Mouse (Mus musculus) bone marrow, adult 2 months (tissue): ENCODE measurements around the gene Ackr3.

ENCODE experiments used
- CTCF ChIP-seq: fragments of 200-500 bp; IDR thresholded peaks from 2 replicates; pipeline ENCODE4 v1.5.1; 2011; ENCODE audit warnings: low read length, control low read depth; ENCODE audit not compliant: control insufficient read depth, insufficient read depth
- POLR2A ChIP-seq: fragments of 200-500 bp; IDR thresholded peaks from 2 replicates; pipeline ENCODE4 v1.6.1; 2011; ENCODE audit warnings: low read depth, mild to moderate bottlenecking, control low read depth, low read length, borderline replicate concordance; ENCODE audit not compliant: control insufficient read depth

DNA sequence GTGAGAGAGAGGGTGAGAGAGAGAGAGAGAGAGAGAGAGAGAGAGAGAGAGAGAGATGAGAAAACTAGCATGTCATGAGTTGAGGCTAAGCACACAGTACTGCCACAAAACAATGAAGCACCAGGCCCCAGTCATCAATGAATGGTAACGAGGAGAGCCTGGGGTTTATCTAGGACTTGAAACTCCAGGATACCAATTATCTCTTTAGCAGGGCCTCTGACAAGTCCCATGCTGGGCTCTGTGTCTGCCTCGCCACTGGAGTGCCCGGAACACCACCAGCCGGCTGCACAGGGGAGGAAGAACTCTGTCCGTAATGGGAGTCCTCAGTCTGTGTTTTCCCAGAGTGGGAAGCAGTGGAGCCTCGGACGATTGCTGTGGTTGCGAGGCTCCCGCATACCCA lies 16.5 kb downstream of the Ackr3 start:
- no peak for TF ChIP-seq CTCF
- no peak for TF ChIP-seq POLR2A
